Mouse (Mus musculus) heart, embryonic 11.5 days (tissue): ENCODE measurements around the gene Tjp1. TPM values are rescaled to one million over a fixed set of nuclear protein-coding genes. Genes with fewer than 3 reads are reported as not detected.

Experiments used
- ATAC-seq: fragments of 200-750 bp; cut with Nextera tagmentation; replicated peaks from 2 replicates; pipeline ENCODE4 v1.8.0; 2017; ENCODE audit warnings: moderate library complexity; ENCODE audit not compliant: insufficient number of reproducible peaks, low FRiP score, low TSS enrichment
- H3K27ac ChIP-seq: fragments of 300-500 bp; sonication (generic); 2 replicates; pipeline ENCODE4 v1.5.1; 2014; ENCODE audit warnings: mild to moderate bottlenecking, low read depth, low read length
- H3K27me3 ChIP-seq: fragments of 300-500 bp; sonication (generic); 2 replicates; pipeline ENCODE4 v1.6.1; 2014; ENCODE audit warnings: mild to moderate bottlenecking, low read length, mixed read lengths; ENCODE audit not compliant: control insufficient read depth, insufficient read depth
- H3K36me3 ChIP-seq: fragments of 300-500 bp; sonication (generic); 2 replicates; pipeline ENCODE4 v1.6.1; 2014; ENCODE audit warnings: mild to moderate bottlenecking, low read length, moderate library complexity, mixed read lengths; ENCODE audit not compliant: control insufficient read depth, insufficient read depth
- H3K4me1 ChIP-seq: fragments of 300-500 bp; sonication (generic); 2 replicates; pipeline ENCODE4 v1.6.1; 2014; ENCODE audit warnings: low read length; ENCODE audit not compliant: control insufficient read depth, insufficient read depth
- H3K4me2 ChIP-seq: fragments of 300-500 bp; sonication (generic); 2 replicates; pipeline ENCODE4 v1.6.1; 2014; ENCODE audit warnings: mild to moderate bottlenecking, moderate library complexity
- H3K4me3 ChIP-seq: fragments of 300-500 bp; sonication (generic); 2 replicates; pipeline ENCODE4 v1.5.1; 2014; ENCODE audit warnings: low read depth, low read length
- H3K9ac ChIP-seq: fragments of 300-500 bp; sonication (generic); 2 replicates; pipeline ENCODE4 v1.6.1; 2014; ENCODE audit warnings: mild to moderate bottlenecking, low read depth, low read length, moderate library complexity
- H3K9me3 ChIP-seq: fragments of 300-500 bp; sonication (generic); replicated peaks from 2 replicates; pipeline ENCODE4 v1.6.1; 2016; ENCODE audit warnings: low read length; ENCODE audit not compliant: control insufficient read depth
- WGBS: fragments of 180-500 bp; shearing (Covaris S2); extraction: QIAGEN DNeasy Blood & Tissue Kit; methylation state at CpG from one replicate; pipeline ENCODE4 v1.1.7; 2014; ENCODE audit not compliant: insufficient replicate concordance; 5-methylcytosine and 5-hydroxymethylcytosine counted together
- polyA plus RNA-seq: library from polyadenylated mRNA; unstranded; fragments of >200 nt; fragmentation: Nextera tagmentation; extraction: Ambion mirVana; gene quantifications from 2 replicates; pipeline ENCODE4 v1.2.1, GENCODE M21; 2014

The Tjp1 gene
- polyA plus RNA-seq, 1 experiment from 2014 or later: 13.3 TPM

GRCm38 (mm10) chr7:65436921-65437320, 90.7 kb downstream of the Tjp1 start:
- no peak overlapping the region for H3K9ac ChIP-seq
- H3K4me2 ChIP-seq: no peak overlapping the region
- no peak for ATAC-seq
- no peak overlapping the region for H3K4me3 ChIP-seq
- no peaks in the 10 kb centered on the region for H3K36me3 ChIP-seq
- H3K4me1 ChIP-seq: 0 out of 2 replicates have a peak, but pooled peaks cover 4% of the 10 kb centered on the region
- H3K27ac ChIP-seq: no peak overlapping the region
- WGBS: 85% methylated on average over 3 of the region's 3 CpGs
- no peaks in the 10 kb centered on the region for H3K9me3 ChIP-seq
- no peaks in the 10 kb centered on the region for H3K27me3 ChIP-seq

- no peak for ATAC-seq
- H3K27me3 ChIP-seq: no peaks in the 10 kb centered on the region
- H3K4me2 ChIP-seq: no peak overlapping the region
- no peaks in the 10 kb centered on the region for H3K4me1 ChIP-seq
- H3K4me3 ChIP-seq: no peak overlapping the region
- WGBS: 60% methylated on average over 9 of the region's 9 CpGs
- H3K27ac ChIP-seq: no peak overlapping the region
- H3K36me3 ChIP-seq: no peaks in the 10 kb centered on the region
- H3K9ac ChIP-seq: no peak overlapping the region
- no peaks in the 10 kb centered on the region for H3K9me3 ChIP-seq
These were observed 96.4 kb downstream of the Tjp1 start for GRCm38 (mm10) chr7:65431018-65431695.

- Histone ChIP-seq H3K27me3 (no peaks in the 10 kb centered on the region), H3K9me3 (no peaks in the 10 kb centered on the region), H3K27ac (no peak overlapping the region), H3K4me2 (no peak overlapping the region), H3K4me1 (no peaks in the 10 kb centered on the region), H3K9ac (no peak overlapping the region), H3K36me3 (no peaks in the 10 kb centered on the region), H3K4me3 (no peak overlapping the region)
- ATAC-seq: no peak
- WGBS: 19% methylated on average over 8 of the region's 8 CpGs
These were observed 97.2 kb downstream of the Tjp1 start for GRCm38 (mm10) chr7:65430401-65430800.

- Histone ChIP-seq H3K9me3 (no peaks in the 10 kb centered on the region), H3K36me3 (no peaks in the 10 kb centered on the region), H3K27me3 (no peaks in the 10 kb centered on the region), H3K9ac (no peak overlapping the region), H3K4me3 (no peak overlapping the region), H3K27ac (no peak overlapping the region), H3K4me2 (no peak overlapping the region), H3K4me1 (peaks cover 7% of the 10 kb centered on the region; the same call in 1 of the 2 replicates)
- 73% methylated on average over 8 of the region's 8 CpGs for WGBS
- ATAC-seq: no peak
These were observed 103.1 kb downstream of the Tjp1 start for GRCm38 (mm10) chr7:65424519-65424918.

- WGBS: 14% methylated on average over 1 of the region's 1 CpGs
- H3K9me3 ChIP-seq: no peaks in the 10 kb centered on the region
- H3K27me3 ChIP-seq: no peaks in the 10 kb centered on the region
- no peak overlapping the region for H3K4me3 ChIP-seq
- H3K4me2 ChIP-seq: no peak overlapping the region
- no peak overlapping the region for H3K9ac ChIP-seq
- H3K4me1 ChIP-seq: peaks cover 11% of the 10 kb centered on the region
- no peaks in the 10 kb centered on the region for H3K36me3 ChIP-seq
- no peak for ATAC-seq
- no peak overlapping the region for H3K27ac ChIP-seq
These were observed 105.1 kb downstream of the Tjp1 start for GRCm38 (mm10) chr7:65422456-65422855.

- Histone ChIP-seq H3K36me3 (no peaks in the 10 kb centered on the region), H3K9ac (no peak overlapping the region), H3K27ac (0 out of 2 replicates have a peak overlapping the region, but pooled peaks have one; percentile 36), H3K9me3 (no peaks in the 10 kb centered on the region), H3K4me2 (peak overlapping the region; percentile 23), H3K4me3 (no peak overlapping the region), H3K27me3 (no peaks in the 10 kb centered on the region), H3K4me1 (peaks cover 21% of the 10 kb centered on the region)
- WGBS: 23% methylated on average over 10 of the region's 10 CpGs
- peak; percentile 49; the same call in 1 of the 2 replicates for ATAC-seq
These were observed 106.1 kb downstream of the Tjp1 start for GRCm38 (mm10) chr7:65421451-65421850.

- no peak for ATAC-seq
- H3K27ac ChIP-seq: no peak overlapping the region
- H3K4me3 ChIP-seq: no peak overlapping the region
- H3K4me2 ChIP-seq: no peak overlapping the region
- no peak overlapping the region for H3K9ac ChIP-seq
- WGBS: 63% methylated on average over 1 of the region's 1 CpGs
- H3K4me1 ChIP-seq: peaks cover 27% of the 10 kb centered on the region
- no peaks in the 10 kb centered on the region for H3K9me3 ChIP-seq
- no peaks in the 10 kb centered on the region for H3K36me3 ChIP-seq
- H3K27me3 ChIP-seq: no peaks in the 10 kb centered on the region
These were observed 107.7 kb downstream of the Tjp1 start for GRCm38 (mm10) chr7:65419926-65420325.

- no peaks in the 10 kb centered on the region for H3K27me3 ChIP-seq
- no peak for ATAC-seq
- H3K4me1 ChIP-seq: peaks cover 32% of the 10 kb centered on the region
- WGBS: 46% methylated on average over 3 of the region's 3 CpGs
- H3K36me3 ChIP-seq: no peaks in the 10 kb centered on the region
- H3K4me2 ChIP-seq: no peak overlapping the region
- no peak overlapping the region for H3K27ac ChIP-seq
- H3K4me3 ChIP-seq: no peak overlapping the region
- no peaks in the 10 kb centered on the region for H3K9me3 ChIP-seq
- no peak overlapping the region for H3K9ac ChIP-seq
These were observed 108.6 kb downstream of the Tjp1 start for GRCm38 (mm10) chr7:65419012-65419411.

GRCm38 (mm10) chr7:65418366-65418911, 109.1 kb downstream of the Tjp1 start:
- no peaks in the 10 kb centered on the region for H3K27me3 ChIP-seq
- H3K9me3 ChIP-seq: no peaks in the 10 kb centered on the region
- H3K4me2 ChIP-seq: no peak overlapping the region
- WGBS: 67% methylated on average over 10 of the region's 10 CpGs
- no peak overlapping the region for H3K27ac ChIP-seq
- H3K36me3 ChIP-seq: no peaks in the 10 kb centered on the region
- peaks cover 32% of the 10 kb centered on the region for H3K4me1 ChIP-seq
- no peak overlapping the region for H3K4me3 ChIP-seq
- no peak overlapping the region for H3K9ac ChIP-seq
- ATAC-seq: no peak
